Mouse (Mus musculus) WW6 (cell line): Measurements from ENCODE around the gene Ces1b.

ENCODE experiments used
- DNase-seq: peaks from one replicate; pipeline ENCODE4 v3.0.0-alpha.2; 2013; ENCODE audit warnings: low read depth, low spot score

Gene Ces1b

GRCm38 (mm10) chr8:93079887-93080286 lies at the start of gene Ces1b:
TSS of gene Ces1b (minus strand) at chr8:93080017.
- DNase-seq, result no peak

DNA sequence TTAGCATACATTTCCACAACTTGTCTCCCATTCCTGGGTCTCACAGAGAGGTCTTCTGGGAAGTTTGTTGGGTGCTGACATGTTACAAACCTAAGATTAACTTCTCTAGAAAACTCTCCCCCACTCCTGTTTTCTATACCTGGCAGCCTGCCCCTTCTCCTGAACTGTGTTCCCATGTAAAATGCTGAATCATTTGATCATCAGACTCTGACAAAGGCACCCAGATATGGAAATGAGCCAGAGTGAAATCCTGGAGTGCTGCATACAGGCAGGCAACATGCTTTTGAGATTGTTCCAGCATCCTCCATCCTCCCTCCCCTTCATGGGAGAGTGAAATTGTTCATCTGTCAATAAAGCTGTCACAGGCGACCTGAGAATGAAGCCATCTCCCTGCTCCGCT lies 46.7 kb upstream of the Ces1b start:
- DNase-seq, result no peak

DNA sequence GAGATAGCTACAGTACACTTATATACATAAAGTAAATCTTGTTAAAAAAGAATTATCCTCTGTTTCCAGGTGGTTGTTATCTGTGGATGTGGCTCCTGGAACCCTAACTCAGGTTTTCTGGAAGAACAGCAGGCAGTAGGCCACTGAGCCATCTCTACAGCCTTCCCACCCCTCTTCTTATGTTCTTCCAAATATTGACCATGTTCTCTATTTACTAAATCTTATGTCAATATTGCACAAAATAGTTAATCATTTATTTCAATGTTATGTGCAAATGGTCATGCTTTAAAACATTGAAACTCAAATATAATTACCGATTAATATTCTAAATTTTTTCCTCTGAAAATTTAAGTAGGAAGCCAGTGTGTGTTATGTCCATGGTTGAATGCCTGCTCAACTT lies 42.2 kb upstream of the Ces1b start:
- no peak for DNase-seq

- no peak for DNase-seq
Observed at GRCm38 (mm10) chr8:93095376-93095775, 15.6 kb upstream of the Ces1b start.

DNA sequence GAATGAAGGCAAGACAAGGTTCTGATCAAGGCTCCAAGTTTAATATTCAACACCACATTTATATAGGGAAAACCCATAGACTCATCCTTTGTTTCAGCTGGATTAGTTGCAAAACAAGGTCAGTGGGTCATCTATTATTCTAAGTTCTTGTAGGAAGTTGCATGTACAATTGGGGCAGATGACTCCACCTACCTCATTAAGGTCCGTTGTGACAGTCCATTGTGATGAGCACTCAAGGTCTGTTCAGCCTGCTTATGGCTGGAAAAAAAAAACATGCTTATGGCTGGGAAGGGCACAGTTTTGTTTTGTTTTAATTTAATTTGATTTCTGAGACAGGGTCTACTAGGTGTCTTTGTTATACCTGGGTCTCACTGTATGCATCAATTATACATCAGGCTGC lies 11.5 kb upstream of the Ces1b start:
- DNase-seq, result no peak

DNA sequence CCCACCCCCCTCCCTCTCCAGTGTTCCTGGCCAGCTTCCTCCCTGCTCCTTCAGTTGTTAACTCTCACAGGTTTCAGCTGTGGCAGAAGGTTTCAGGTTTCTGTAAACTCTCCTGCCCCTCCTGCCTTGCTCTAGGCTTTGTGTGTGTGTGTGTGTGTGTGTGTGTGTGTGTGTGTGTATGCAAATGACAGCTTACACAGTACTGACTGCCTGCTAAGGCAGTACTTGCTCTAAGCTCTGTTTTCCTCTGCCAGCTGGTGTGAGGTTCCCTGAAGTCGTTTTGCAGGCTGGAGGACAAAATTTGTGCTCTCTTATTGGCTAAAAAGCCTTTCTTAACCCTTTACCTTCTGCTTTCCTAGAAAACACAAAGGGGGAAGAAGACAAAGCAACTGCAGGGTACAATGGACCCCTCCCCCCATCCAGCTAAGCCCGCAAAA lies 8.9 kb upstream of the Ces1b start:
- DNase-seq, result no peak

DNA sequence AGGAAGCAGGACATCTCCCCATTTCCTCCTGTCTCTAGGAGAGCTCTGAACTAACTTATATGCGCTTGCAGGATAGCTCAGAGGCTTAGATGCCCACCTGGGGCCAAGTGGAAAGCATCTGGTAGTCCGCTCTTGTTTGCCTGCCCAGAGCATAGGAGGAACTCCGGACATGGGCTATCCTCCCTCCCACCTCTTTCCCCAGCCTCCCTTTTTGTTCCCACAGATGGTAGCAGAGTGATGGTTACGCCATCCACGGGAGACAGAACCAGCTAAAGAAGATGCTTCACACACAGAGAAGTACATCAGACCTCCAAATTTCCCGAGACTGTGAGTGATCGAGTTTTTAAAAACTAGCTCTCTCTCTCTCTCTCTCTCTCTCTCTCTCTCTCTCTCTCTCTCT lies 8.4 kb upstream of the Ces1b start:
- no peak for DNase-seq

GRCm38 (mm10) chr8:93075251-93075650 lies 4.6 kb downstream of the Ces1b start:
- no peak for DNase-seq

- no peak for DNase-seq
Observed at GRCm38 (mm10) chr8:93063416-93064117, 16.2 kb downstream of the Ces1b start.

DNA sequence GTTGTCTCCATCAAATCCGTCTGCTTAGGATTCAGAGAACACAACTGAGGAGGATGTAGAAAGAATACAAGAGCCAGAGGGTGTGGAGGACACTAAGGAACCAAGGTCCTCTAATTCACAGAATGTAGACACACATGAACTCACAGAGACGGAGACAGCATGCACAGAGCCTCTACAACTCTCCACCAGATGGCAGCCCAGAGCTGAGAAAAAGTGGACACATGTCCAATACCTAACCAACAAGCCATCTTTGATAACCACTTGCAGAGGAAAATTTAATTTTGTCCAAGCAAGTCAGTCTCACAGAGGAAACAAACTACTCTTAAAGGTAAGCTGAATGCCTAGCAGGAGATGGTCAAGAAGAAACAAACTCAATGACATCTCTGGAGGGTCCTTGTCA lies 20.6 kb downstream of the Ces1b start:
- peak; percentile 9 for DNase-seq

DNA sequence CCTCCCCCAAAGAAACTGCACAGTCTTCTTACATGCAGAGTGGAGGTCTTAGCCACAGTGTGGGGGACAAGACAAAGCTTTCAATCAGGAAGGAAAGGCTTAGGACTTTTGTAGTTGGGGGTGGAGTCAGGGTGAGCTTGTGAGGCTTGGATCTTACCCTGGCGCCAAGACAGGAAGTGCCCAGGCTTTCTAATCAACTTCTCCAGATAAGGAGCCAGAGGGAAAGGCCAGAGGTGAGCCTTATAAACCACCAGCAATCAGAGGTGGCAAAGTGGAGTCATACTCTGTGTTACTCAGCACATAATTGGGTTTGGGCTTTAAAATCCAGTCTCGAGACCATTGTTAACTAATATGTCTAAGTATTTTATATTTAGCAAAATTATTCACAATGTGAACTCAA lies 24.6 kb downstream of the Ces1b start:
- DNase-seq, result no peak

DNA sequence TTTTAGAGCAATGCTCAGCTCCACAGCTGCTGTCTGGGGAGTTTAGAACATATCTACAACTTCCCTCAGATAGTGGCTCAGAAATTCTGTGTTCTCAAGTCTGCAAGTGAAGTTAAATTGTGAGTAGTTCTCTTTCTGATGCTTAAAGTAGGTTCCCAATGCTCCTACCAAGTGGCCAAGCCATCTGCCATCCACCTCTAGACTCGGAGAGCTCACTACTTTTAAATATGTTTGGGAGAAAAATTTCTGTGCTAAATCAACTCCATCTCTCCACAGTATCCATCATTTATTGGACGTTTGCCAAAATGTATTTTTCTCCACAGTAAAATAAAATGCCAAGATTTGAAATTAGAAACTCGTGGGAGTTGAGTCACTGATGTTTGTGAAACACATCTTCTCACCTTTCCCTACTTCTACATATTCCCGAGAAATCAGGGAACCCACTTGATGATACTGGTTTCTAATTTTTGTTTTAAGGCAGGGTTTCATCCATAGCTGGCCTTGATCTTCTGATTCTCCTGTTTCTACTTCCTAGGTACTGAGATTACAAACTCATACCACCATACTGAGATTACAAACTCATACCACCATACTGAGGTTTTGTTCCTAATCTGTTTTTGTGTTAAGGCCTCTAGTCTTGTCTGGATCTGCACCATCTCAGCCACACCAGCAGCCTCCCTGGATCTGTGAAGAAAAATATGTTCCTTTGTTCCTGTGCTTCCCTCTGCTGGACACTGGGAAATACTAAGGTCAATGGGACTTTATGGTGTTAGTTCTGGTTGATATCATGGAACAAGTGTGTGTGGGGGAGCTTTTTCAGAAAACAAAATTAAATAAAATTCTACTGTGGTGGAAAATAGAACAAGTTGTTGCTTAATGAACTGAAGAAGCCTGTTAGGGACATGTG lies 31.1 kb downstream of the Ces1b start:
- DNase-seq, result no peak

GRCm38 (mm10) chr8:93048092-93048491 lies 31.7 kb downstream of the Ces1b start, which contains the start of gene Ces1a:
TSS of gene Ces1a (minus strand) at chr8:93048192.
- DNase-seq, result no peak

GRCm38 (mm10) chr8:93043083-93043482 lies 36.7 kb downstream of the Ces1b start:
- no peak for DNase-seq

- no peak for DNase-seq
Observed at GRCm38 (mm10) chr8:93040776-93041567, 38.8 kb downstream of the Ces1b start.

- DNase-seq, result no peak
Observed at GRCm38 (mm10) chr8:93040256-93040655, 39.6 kb downstream of the Ces1b start.

GRCm38 (mm10) chr8:93038831-93039230 lies 41.0 kb downstream of the Ces1b start:
- no peak for DNase-seq

- no peak for DNase-seq
Observed at GRCm38 (mm10) chr8:93030664-93031063, 49.2 kb downstream of the Ces1b start.

DNA sequence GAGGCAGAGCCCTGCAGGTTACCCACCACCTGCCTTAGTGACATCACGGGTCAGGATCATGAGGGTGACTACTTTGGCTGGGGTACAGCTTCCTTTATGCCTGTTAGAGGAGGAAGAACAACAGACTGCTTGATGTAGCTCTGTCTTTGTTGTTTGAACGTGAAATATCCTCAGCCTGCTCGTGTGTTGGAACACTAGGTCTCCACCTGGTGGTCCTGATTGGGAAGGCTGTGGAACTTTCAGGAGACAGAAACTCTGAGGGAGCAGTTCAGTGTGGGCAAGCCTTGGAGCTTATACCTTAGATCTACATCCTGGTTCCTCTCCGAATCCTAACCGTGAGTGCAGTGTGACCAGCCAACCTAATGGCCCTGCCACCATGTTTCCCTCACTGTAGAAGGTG lies 58.1 kb downstream of the Ces1b start:
- no peak for DNase-seq

GRCm38 (mm10) chr8:93014300-93014699 lies 65.5 kb downstream of the Ces1b start:
- DNase-seq, result no peak

GRCm38 (mm10) chr8:93012226-93012625 lies 67.6 kb downstream of the Ces1b start:
- DNase-seq, result no peak

DNA sequence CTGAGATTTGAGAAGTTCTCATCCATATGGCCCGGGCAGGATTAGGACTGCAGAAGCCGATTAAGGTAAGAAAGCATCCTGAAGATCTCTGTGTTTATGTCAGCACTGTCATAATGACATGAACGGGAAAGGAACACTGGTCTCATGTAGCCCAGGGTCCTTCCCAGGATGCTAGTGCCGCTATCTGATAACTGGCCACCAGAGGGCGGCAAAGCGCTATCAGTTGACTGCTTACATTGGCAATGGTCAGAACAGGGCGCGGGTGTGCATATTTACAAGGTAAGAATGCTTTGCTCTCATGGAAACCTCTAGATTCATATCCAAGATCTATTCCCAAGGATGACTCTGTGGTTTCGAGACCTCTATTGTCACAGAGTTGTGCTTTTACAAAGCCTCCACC lies 68.4 kb downstream of the Ces1b start:
- DNase-seq, result peak; percentile 63
